Comparison of ENCODE assay signal across 7 mouse cellular contexts in genomic region chr8:69888244-69888866, GRCm38 (mm10). TPM values are rescaled to one million over a fixed set of nuclear protein-coding genes. Genes with fewer than 3 reads are reported as not detected.
DNase-seq lines count a peak whose midpoint lies in the region; ATAC-seq and TF ChIP-seq lines count a peak whose summit lies in the region.

No protein-coding gene starts in this region.

- TF ChIP-seq EP300 in stomach, postnatal 0 days (optimal IDR thresholded peaks at IDR 0.05), result no peak

- DNase-seq in stomach, postnatal 0 days (ENCODE audit: low spot score), result no peak
- DNase-seq in cerebellum, postnatal 4 days (ENCODE audit: low spot score in 2 of 2), result no peak
- DNase-seq in frontal cortex, postnatal 36 days (ENCODE audit: low spot score in 2 of 2), result no peak

- no peak for TF ChIP-seq CTCF in E14TG2a.4 (conservative IDR thresholded peaks at IDR 0.05; ENCODE audit: low read length)
- TF ChIP-seq CTCF in stomach, postnatal 0 days (IDR thresholded peaks at IDR 0.05; ENCODE audit: low read depth), result no peak

- peaks cover 70% of the 10 kb centered on the region for H3K27me3 ChIP-seq in E14TG2a.4 (ENCODE audit: insufficient read depth, low read length)
- H3K27me3 ChIP-seq in hindbrain, embryonic 12.5 days, result peaks cover 86% of the 10 kb centered on the region
- H3K27me3 ChIP-seq in lung, embryonic 16.5 days (ENCODE audit: control insufficient read depth, insufficient read depth, low read depth, low read length), result peaks cover 74% of the 10 kb centered on the region
- H3K27me3 ChIP-seq in stomach, postnatal 0 days (ENCODE audit: control insufficient read depth, insufficient read depth, low read length), result peaks cover 27% of the 10 kb centered on the region

- H3K4me3 ChIP-seq in E14TG2a.4 (replicated peaks; ENCODE audit: low read length), result peak overlapping the region; percentile 71
- peak overlapping the region; percentile 26 for H3K4me3 ChIP-seq in hindbrain, embryonic 12.5 days
- peak overlapping the region; percentile 34 for H3K4me3 ChIP-seq in lung, embryonic 16.5 days (ENCODE audit: low read length)
- H3K4me3 ChIP-seq in stomach, postnatal 0 days (ENCODE audit: low read depth, low read length), result peak overlapping the region; percentile 30

- peaks cover 15% of the 10 kb centered on the region for H3K36me3 ChIP-seq in E14TG2a.4 (ENCODE audit: insufficient read depth, low read length)
- H3K36me3 ChIP-seq in hindbrain, embryonic 12.5 days, result peaks cover 5% of the 10 kb centered on the region; the same call in 1 of the 2 replicates
- no peaks in the 10 kb centered on the region for H3K36me3 ChIP-seq in lung, embryonic 16.5 days (ENCODE audit: control insufficient read depth, insufficient read depth, low read length)
- H3K36me3 ChIP-seq in stomach, postnatal 0 days (ENCODE audit: control insufficient read depth, insufficient read depth, low read length), result no peaks in the 10 kb centered on the region; the same call in 1 of the 2 replicates

- H3K4me2 ChIP-seq in hindbrain, embryonic 12.5 days (replicated peaks), result peak overlapping the region; percentile 42
- peak overlapping the region; percentile 43 for H3K4me2 ChIP-seq in lung, embryonic 16.5 days (ENCODE audit: low read depth, low read length)
- H3K4me2 ChIP-seq in stomach, postnatal 0 days (replicated peaks; ENCODE audit: low read depth), result peak overlapping the region; percentile 52

- H3K9me3 ChIP-seq in E14TG2a.4 (ENCODE audit: low read length), result no peaks in the 10 kb centered on the region
- H3K9me3 ChIP-seq in hindbrain, embryonic 12.5 days (replicated peaks), result no peaks in the 10 kb centered on the region
- H3K9me3 ChIP-seq in lung, embryonic 16.5 days (ENCODE audit: control insufficient read depth, low read length), result no peaks in the 10 kb centered on the region
- H3K9me3 ChIP-seq in stomach, postnatal 0 days (ENCODE audit: control insufficient read depth, low read length), result no peaks in the 10 kb centered on the region

- H3K4me1 ChIP-seq in E14TG2a.4 (replicated peaks; ENCODE audit: low read depth, low read length), result peaks cover 88% of the 10 kb centered on the region
- peaks cover 40% of the 10 kb centered on the region for H3K4me1 ChIP-seq in hindbrain, embryonic 12.5 days
- H3K4me1 ChIP-seq in lung, embryonic 16.5 days (replicated peaks; ENCODE audit: control insufficient read depth, insufficient read depth, low read length), result peaks cover 13% of the 10 kb centered on the region
- H3K4me1 ChIP-seq in stomach, postnatal 0 days (replicated peaks; ENCODE audit: control insufficient read depth, insufficient read depth), result no peaks in the 10 kb centered on the region

- peak; percentile 15; the same call in 1 of the 2 replicates for ATAC-seq in common myeloid progenitor, adult 5-6 weeks (replicated peaks; ENCODE audit: low read depth, poor library complexity, severe bottlenecking)
- ATAC-seq in hindbrain, embryonic 12.5 days (ENCODE audit: low FRiP score), result no peak
- peak; percentile 39; the same call in 1 of the 2 replicates for ATAC-seq in lung, embryonic 16.5 days (ENCODE audit: low read depth)
- peak; percentile 25 for ATAC-seq in stomach, postnatal 0 days (ENCODE audit: low FRiP score, low TSS enrichment)

- H3K9ac ChIP-seq in hindbrain, embryonic 12.5 days, result no peak overlapping the region
- no peak overlapping the region for H3K9ac ChIP-seq in lung, embryonic 16.5 days (ENCODE audit: low read length)
- no peak overlapping the region; the same call in 1 of the 2 replicates for H3K9ac ChIP-seq in stomach, postnatal 0 days (ENCODE audit: low read length)

- no peak overlapping the region for H3K27ac ChIP-seq in hindbrain, embryonic 12.5 days
- H3K27ac ChIP-seq in lung, embryonic 16.5 days (ENCODE audit: low read length), result no peak overlapping the region
- no peak overlapping the region for H3K27ac ChIP-seq in stomach, postnatal 0 days (replicated peaks)

- 8% methylated on average over 24 of the region's 24 CpGs for WGBS in hindbrain, embryonic 12.5 days
- 7% methylated on average over 24 of the region's 24 CpGs for WGBS in lung, embryonic 16.5 days
- WGBS in stomach, postnatal 0 days, result 6% methylated on average over 24 of the region's 24 CpGs

RNA-seq across cellular contexts. Expression of gene Cilp2, which starts 0.9 kb away (rescaled TPM):
- not detected in 2 replicates for total RNA-seq in common myeloid progenitor, adult 5-6 weeks (2017)
- polyA plus RNA-seq in hindbrain, embryonic 12.5 days (2016; fragmentation: Nextera tagmentation; extraction: Ambion mirVana), result 1.2 and 1.5 TPM in 2 replicates
- polyA plus RNA-seq in lung, embryonic 16.5 days (2015; fragmentation: Nextera tagmentation; extraction: Ambion mirVana), result 0.26 and 0.30 TPM in 2 replicates
- polyA plus RNA-seq in stomach, postnatal 0 days (2015; fragmentation: Nextera tagmentation; extraction: Ambion mirVana), result 0.30 and 0.36 TPM in 2 replicates

RNA-seq across cellular contexts. Expression of gene Tssk6, which starts 13.6 kb away (rescaled TPM):
- 1.2 TPM in 1 of 2 replicates, not detected in the other for total RNA-seq in common myeloid progenitor, adult 5-6 weeks (2017)
- 4.1 and 4.7 TPM in 2 replicates for polyA plus RNA-seq in hindbrain, embryonic 12.5 days (2016; fragmentation: Nextera tagmentation; extraction: Ambion mirVana)
- polyA plus RNA-seq in lung, embryonic 16.5 days (2015; fragmentation: Nextera tagmentation; extraction: Ambion mirVana), result 2.0 and 2.7 TPM in 2 replicates
- 2.1 and 2.7 TPM in 2 replicates for polyA plus RNA-seq in stomach, postnatal 0 days (2015; fragmentation: Nextera tagmentation; extraction: Ambion mirVana)

RNA-seq across cellular contexts. Expression of gene Ndufa13, which starts 14.0 kb away (rescaled TPM):
- 82.1 and 100 TPM in 2 replicates for total RNA-seq in common myeloid progenitor, adult 5-6 weeks (2017)
- polyA plus RNA-seq in hindbrain, embryonic 12.5 days (2016; fragmentation: Nextera tagmentation; extraction: Ambion mirVana), result 160 and 167 TPM in 2 replicates
- polyA plus RNA-seq in lung, embryonic 16.5 days (2015; fragmentation: Nextera tagmentation; extraction: Ambion mirVana), result 176 and 179 TPM in 2 replicates
- 199 and 205 TPM in 2 replicates for polyA plus RNA-seq in stomach, postnatal 0 days (2015; fragmentation: Nextera tagmentation; extraction: Ambion mirVana)

RNA-seq across cellular contexts. Expression of gene Yjefn3, which starts 14.2 kb away (rescaled TPM):
- total RNA-seq in common myeloid progenitor, adult 5-6 weeks (2017), result not detected in 2 replicates
- 10.1 and 12.4 TPM in 2 replicates for polyA plus RNA-seq in hindbrain, embryonic 12.5 days (2016; fragmentation: Nextera tagmentation; extraction: Ambion mirVana)
- polyA plus RNA-seq in lung, embryonic 16.5 days (2015; fragmentation: Nextera tagmentation; extraction: Ambion mirVana), result 4.0 and 4.1 TPM in 2 replicates
- polyA plus RNA-seq in stomach, postnatal 0 days (2015; fragmentation: Nextera tagmentation; extraction: Ambion mirVana), result 1.6 and 2.7 TPM in 2 replicates

RNA-seq across cellular contexts. Expression of gene Pbx4, which starts 56.1 kb away (rescaled TPM):
- 14.2 and 15.3 TPM in 2 replicates for total RNA-seq in common myeloid progenitor, adult 5-6 weeks (2017)
- polyA plus RNA-seq in hindbrain, embryonic 12.5 days (2016; fragmentation: Nextera tagmentation; extraction: Ambion mirVana), result 36.4 and 39.0 TPM in 2 replicates
- 13.4 and 17.1 TPM in 2 replicates for polyA plus RNA-seq in lung, embryonic 16.5 days (2015; fragmentation: Nextera tagmentation; extraction: Ambion mirVana)
- polyA plus RNA-seq in stomach, postnatal 0 days (2015; fragmentation: Nextera tagmentation; extraction: Ambion mirVana), result 4.9 and 5.1 TPM in 2 replicates
